Mouse (Mus musculus): Measurements from ENCODE around the gene Clec2g. TPM values are rescaled to one million over a fixed set of nuclear protein-coding genes. Genes with fewer than 3 reads are reported as not detected.
"Not testable (repeated sequence)": the region's sequence is repeated elsewhere in the genome, so short reads cannot be mapped to it uniquely, and the experiment has no call there.

Clec2g gene
- polyA plus RNA-seq, 1 experiment, result not detected

DNA sequence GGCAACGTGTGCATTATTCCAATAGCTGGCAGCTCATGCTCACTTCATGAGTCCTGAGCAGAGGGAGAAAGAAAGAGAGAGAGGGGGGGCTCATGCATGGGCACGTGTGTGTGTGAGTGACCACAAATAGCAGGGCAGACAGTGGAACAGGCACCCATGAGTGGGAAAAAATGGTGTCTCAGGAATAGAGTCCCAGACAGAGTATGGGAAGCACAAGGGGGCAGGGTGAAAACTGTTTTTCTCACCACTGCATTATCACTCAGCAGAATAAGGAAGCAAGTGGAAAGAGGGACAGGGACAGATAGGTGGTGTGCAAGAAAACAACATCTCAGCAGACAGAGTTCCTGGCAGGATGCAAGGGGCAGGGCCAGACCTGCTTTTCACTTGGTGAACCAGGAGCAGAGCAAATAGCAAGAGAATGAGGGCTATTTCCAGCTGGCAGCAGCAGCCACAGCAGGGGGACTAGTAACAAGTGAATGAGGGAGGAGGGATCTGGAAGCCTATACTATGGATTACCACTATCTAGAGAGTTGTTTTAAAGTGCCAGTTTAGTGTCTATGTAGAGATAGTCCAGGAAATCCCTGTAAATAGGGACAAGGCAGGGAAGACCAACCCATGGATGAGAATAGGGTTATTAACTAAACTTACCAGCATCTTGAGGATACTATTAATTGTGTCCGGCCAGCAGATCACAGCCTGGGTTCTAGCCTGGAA is 62.0 kb downstream of the Clec2g start:
- H3K4me3 ChIP-seq (ENCODE audit: insufficient read depth, poor library complexity, severe bottlenecking), result no peak overlapping the region
- H3K27me3 ChIP-seq (ENCODE audit: control insufficient read depth, insufficient read depth, insufficient read length), result no peaks in the 10 kb centered on the region
- H3K79me2 ChIP-seq (ENCODE audit: control insufficient read depth, insufficient read depth), result no peaks in the 10 kb centered on the region
- no peak overlapping the region for H3ac ChIP-seq (ENCODE audit: control insufficient read depth, insufficient read length, low read depth)
- H3K79me3 ChIP-seq (ENCODE audit: low read depth), result no peaks in the 10 kb centered on the region
- no peaks in the 10 kb centered on the region for H3K36me3 ChIP-seq (ENCODE audit: control insufficient read depth, insufficient read depth)
- TF ChIP-seq MYOD1 (IDR thresholded peaks at IDR 0.05; ENCODE audit: control insufficient read depth, insufficient read length, low read depth) (no peak), USF1 (IDR thresholded peaks at IDR 0.05; ENCODE audit: low read depth) (no peak), FOSL1 (IDR thresholded peaks at IDR 0.05; ENCODE audit: insufficient read depth, low read length, poor library complexity, severe bottlenecking) (no peak), CEBPB (IDR thresholded peaks at IDR 0.05; ENCODE audit: low read depth) (no peak), MAX (IDR thresholded peaks at IDR 0.05) (no peak), MYOG (IDR thresholded peaks at IDR 0.05; ENCODE audit: control insufficient read depth, extremely low read depth, insufficient read length) (no peak), CTCF (IDR thresholded peaks at IDR 0.05; ENCODE audit: control insufficient read depth, insufficient read depth, insufficient read length) (no peak)

DNA sequence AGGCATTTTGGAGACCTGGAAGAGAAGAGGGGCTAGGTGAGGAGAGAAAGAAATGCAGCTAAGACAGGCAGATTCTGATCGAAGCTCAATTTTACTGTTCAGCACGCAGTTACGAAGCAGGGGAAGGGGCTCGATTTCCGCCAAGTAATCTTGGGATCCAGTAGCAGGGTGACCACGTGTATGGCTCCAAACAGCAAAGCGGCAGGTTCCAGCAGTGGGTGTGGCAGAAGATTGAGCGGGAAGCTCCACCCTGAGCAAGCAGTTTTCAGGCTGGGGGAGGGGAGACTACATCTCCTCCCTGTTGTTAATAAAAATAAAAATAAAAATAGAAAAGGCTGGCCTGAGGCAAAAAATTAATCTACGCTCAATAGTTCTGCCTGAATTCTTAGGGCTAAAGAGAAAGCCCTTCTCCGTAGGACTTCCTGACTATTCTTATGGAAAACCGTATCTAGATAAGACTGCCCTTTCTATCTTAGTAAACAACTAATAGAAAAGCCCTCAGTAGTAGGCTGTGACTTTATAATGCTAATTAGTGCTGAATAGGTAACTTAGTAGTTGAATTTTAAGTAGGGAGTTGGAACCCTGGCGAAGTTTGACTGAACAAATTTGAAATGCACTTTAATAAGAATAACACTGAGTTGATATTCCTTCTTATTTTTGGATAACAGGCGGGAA is 62.7 kb downstream of the Clec2g start:
- H3K4me3 ChIP-seq (ENCODE audit: insufficient read depth, poor library complexity, severe bottlenecking), result no peak overlapping the region
- TF ChIP-seq USF1 (IDR thresholded peaks at IDR 0.05; ENCODE audit: low read depth) (no peak), MYOD1 (IDR thresholded peaks at IDR 0.05; ENCODE audit: control insufficient read depth, insufficient read length, low read depth) (no peak), CTCF (IDR thresholded peaks at IDR 0.05; ENCODE audit: control insufficient read depth, insufficient read depth, insufficient read length) (no peak), CEBPB (IDR thresholded peaks at IDR 0.05; ENCODE audit: low read depth) (no peak), MYOG (IDR thresholded peaks at IDR 0.05; ENCODE audit: control insufficient read depth, extremely low read depth, insufficient read length) (no peak), MAX (IDR thresholded peaks at IDR 0.05) (no peak), FOSL1 (IDR thresholded peaks at IDR 0.05; ENCODE audit: insufficient read depth, low read length, poor library complexity, severe bottlenecking) (no peak)
- no peaks in the 10 kb centered on the region for H3K36me3 ChIP-seq (ENCODE audit: control insufficient read depth, insufficient read depth)
- H3ac ChIP-seq (ENCODE audit: control insufficient read depth, insufficient read length, low read depth), result no peak overlapping the region
- no peaks in the 10 kb centered on the region for H3K79me3 ChIP-seq (ENCODE audit: low read depth)
- H3K27me3 ChIP-seq (ENCODE audit: control insufficient read depth, insufficient read depth, insufficient read length), result no peaks in the 10 kb centered on the region
- no peaks in the 10 kb centered on the region for H3K79me2 ChIP-seq (ENCODE audit: control insufficient read depth, insufficient read depth)

DNA sequence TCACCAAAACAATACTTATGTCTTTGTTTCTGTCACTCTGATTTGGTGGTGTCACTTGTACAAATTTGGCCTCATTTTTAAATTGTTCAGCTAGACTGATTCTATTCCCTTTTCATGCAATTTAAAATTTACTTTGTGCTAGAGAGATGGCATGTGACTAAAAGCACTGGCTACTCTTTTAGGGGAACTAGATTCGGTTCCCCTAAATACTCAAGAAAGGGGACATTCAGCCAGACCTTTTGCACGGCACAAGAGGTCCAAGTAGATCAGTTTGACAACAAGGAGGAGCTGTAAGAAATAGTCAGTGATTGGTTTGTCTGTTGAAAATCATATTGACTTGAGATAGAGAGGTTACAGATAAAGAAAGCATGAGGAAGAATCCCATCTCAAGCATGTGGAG is 67.2 kb downstream of the Clec2g start:
- TF ChIP-seq FOSL1 (IDR thresholded peaks at IDR 0.05; ENCODE audit: insufficient read depth, low read length, poor library complexity, severe bottlenecking) (no peak), MAX (IDR thresholded peaks at IDR 0.05) (no peak), CTCF (IDR thresholded peaks at IDR 0.05; ENCODE audit: control insufficient read depth, insufficient read depth, insufficient read length) (no peak), MYOD1 (IDR thresholded peaks at IDR 0.05; ENCODE audit: control insufficient read depth, insufficient read length, low read depth) (no peak)
- H3K79me2 ChIP-seq (ENCODE audit: control insufficient read depth, insufficient read depth), result no peaks in the 10 kb centered on the region
- H3K79me3 ChIP-seq (ENCODE audit: low read depth), result no peaks in the 10 kb centered on the region
- H3K36me3 ChIP-seq (ENCODE audit: control insufficient read depth, insufficient read depth), result no peaks in the 10 kb centered on the region
- no peaks in the 10 kb centered on the region for H3K27me3 ChIP-seq (ENCODE audit: control insufficient read depth, insufficient read depth, insufficient read length)
- no peak overlapping the region for H3ac ChIP-seq (ENCODE audit: control insufficient read depth, insufficient read length, low read depth)
- no peak overlapping the region for H3K4me3 ChIP-seq (ENCODE audit: insufficient read depth, poor library complexity, severe bottlenecking)

DNA sequence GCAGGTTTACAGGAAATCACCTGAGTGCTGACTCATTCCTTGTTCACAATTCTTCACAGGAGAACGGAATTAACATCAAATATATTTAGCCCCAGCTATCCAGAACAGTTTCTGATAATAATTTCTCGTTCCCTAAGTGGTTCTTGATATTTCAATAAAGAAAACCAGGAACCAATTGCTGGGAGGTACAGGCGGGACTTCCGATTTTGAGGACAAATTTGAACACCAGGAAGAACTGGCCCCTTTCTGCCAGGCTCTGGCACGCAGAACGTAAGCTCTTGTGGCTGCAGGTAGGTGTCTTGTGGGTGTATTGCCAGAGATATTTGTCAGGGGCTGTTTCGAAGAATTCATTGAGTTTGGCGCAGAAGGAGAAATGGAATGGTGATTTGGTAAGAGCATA is 74.4 kb downstream of the Clec2g start:
- Histone ChIP-seq H3K79me3 (ENCODE audit: low read depth) (no peaks in the 10 kb centered on the region), H3K36me3 (ENCODE audit: control insufficient read depth, insufficient read depth) (no peaks in the 10 kb centered on the region), H3K4me3 (ENCODE audit: insufficient read depth, poor library complexity, severe bottlenecking) (no peak overlapping the region), H3K79me2 (ENCODE audit: control insufficient read depth, insufficient read depth) (no peaks in the 10 kb centered on the region), H3K27me3 (ENCODE audit: control insufficient read depth, insufficient read depth, insufficient read length) (no peaks in the 10 kb centered on the region), H3ac (ENCODE audit: control insufficient read depth, insufficient read length, low read depth) (no peak overlapping the region)
- TF ChIP-seq CTCF (IDR thresholded peaks at IDR 0.05; ENCODE audit: control insufficient read depth, insufficient read depth, insufficient read length) (no peak), FOSL1 (IDR thresholded peaks at IDR 0.05; ENCODE audit: insufficient read depth, low read length, poor library complexity, severe bottlenecking) (no peak), CEBPB (IDR thresholded peaks at IDR 0.05; ENCODE audit: low read depth) (no peak), MYOG (IDR thresholded peaks at IDR 0.05; ENCODE audit: control insufficient read depth, extremely low read depth, insufficient read length) (no peak), USF1 (IDR thresholded peaks at IDR 0.05; ENCODE audit: low read depth) (no peak)

DNA sequence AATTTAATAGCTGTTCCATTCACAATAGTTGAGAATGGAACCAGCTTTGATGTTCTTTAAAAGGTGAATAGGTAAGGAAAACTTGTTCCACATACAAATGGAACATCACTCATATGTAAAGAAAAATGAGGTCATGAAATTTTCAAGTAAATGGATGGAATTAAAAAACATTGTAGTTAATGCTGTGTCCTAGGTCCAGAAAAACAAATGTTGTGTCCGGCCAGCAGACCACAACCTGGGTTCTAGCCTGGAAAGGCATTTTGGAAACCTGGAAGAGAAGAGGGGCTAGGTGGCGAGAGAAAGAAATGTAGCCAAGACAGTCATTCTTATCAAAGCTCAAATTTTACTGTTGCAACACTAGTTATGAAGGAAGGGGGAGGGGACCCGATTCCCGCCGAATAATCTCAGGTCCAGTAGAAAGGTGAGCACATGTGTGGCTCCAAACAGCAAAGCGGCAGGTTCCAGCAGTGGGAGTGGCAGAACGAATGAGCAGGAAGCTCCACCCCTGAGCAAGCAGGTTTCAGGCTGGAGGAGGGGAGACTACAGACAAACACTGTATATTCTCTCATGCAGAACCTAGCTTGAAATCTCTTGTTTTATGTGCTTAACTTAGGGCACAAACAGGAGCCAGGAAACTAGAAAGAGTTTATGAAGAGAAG is 75.8 kb downstream of the Clec2g start:
- H3K79me2 ChIP-seq (ENCODE audit: control insufficient read depth, insufficient read depth); H3K27me3 ChIP-seq (ENCODE audit: control insufficient read depth, insufficient read depth, insufficient read length); H3K36me3 ChIP-seq (ENCODE audit: control insufficient read depth, insufficient read depth); H3K4me3 ChIP-seq (ENCODE audit: insufficient read depth, poor library complexity, severe bottlenecking); H3ac ChIP-seq (ENCODE audit: control insufficient read depth, insufficient read length, low read depth); H3K79me3 ChIP-seq (ENCODE audit: low read depth): not testable (repeated sequence)

- Histone ChIP-seq H3K79me3 (ENCODE audit: low read depth) (no peaks in the 10 kb centered on the region), H3K4me3 (ENCODE audit: insufficient read depth, poor library complexity, severe bottlenecking) (no peak overlapping the region), H3ac (ENCODE audit: control insufficient read depth, insufficient read length, low read depth) (no peak overlapping the region), H3K27me3 (ENCODE audit: control insufficient read depth, insufficient read depth, insufficient read length) (no peaks in the 10 kb centered on the region), H3K79me2 (ENCODE audit: control insufficient read depth, insufficient read depth) (no peaks in the 10 kb centered on the region), H3K36me3 (ENCODE audit: control insufficient read depth, insufficient read depth) (no peaks in the 10 kb centered on the region)
- no peak for TF ChIP-seq FOSL1 (IDR thresholded peaks at IDR 0.05; ENCODE audit: insufficient read depth, low read length, poor library complexity, severe bottlenecking)
- no peak for TF ChIP-seq CTCF (IDR thresholded peaks at IDR 0.05; ENCODE audit: control insufficient read depth, insufficient read depth, insufficient read length)
- no peak for TF ChIP-seq CEBPB (IDR thresholded peaks at IDR 0.05; ENCODE audit: low read depth)
- TF ChIP-seq USF1 (IDR thresholded peaks at IDR 0.05; ENCODE audit: low read depth), result no peak
- no peak for TF ChIP-seq MYOD1 (IDR thresholded peaks at IDR 0.05; ENCODE audit: control insufficient read depth, insufficient read length, low read depth)
- no peak for TF ChIP-seq MAX (IDR thresholded peaks at IDR 0.05)
- no peak for TF ChIP-seq MYOG (IDR thresholded peaks at IDR 0.05; ENCODE audit: control insufficient read depth, extremely low read depth, insufficient read length)
Observed at GRCm38 (mm10) chr6:129010505-129010873, 76.3 kb downstream of the Clec2g start.

DNA sequence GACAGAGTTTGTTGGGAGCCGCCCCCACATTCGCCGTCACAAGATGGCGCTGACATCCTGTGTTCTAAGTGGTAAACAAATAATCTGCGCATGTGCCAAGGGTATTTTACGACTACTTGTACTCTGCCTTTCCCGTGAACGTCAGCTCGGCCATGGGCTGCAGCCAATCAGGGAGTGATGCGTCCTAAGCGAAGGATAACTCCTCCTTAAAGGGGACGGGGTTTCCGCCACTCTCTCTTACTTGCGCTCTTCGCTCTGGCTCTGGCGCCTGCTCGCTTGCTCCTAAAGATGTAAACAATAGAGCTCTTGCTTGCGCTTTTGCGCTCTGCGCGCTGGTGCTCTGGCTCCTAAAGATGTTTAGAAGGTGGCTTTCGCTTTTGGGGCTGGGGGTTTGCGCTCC is 77.8 kb downstream of the Clec2g start:
- not testable (repeated sequence) for H3K79me3 ChIP-seq (ENCODE audit: low read depth); H3K27me3 ChIP-seq (ENCODE audit: control insufficient read depth, insufficient read depth, insufficient read length); H3K79me2 ChIP-seq (ENCODE audit: control insufficient read depth, insufficient read depth); H3K4me3 ChIP-seq (ENCODE audit: insufficient read depth, poor library complexity, severe bottlenecking); H3K36me3 ChIP-seq (ENCODE audit: control insufficient read depth, insufficient read depth); H3ac ChIP-seq (ENCODE audit: control insufficient read depth, insufficient read length, low read depth)
